Mouse (Mus musculus) layer of hippocampus, postnatal 25 days (tissue): Measurements from ENCODE around the gene Mfsd6l. TPM values are rescaled to one million over a fixed set of nuclear protein-coding genes. Genes with fewer than 3 reads are reported as not detected.

ENCODE experiments used
- DNase-seq, 2 experiments: peaks; one replicate each; pipeline ENCODE4 v3.0.0; 2022; ENCODE audit warnings: mixed read lengths in 2 of 2, low spot score in 1 of 2; ENCODE audit errors: extremely low spot score in 1 of 2
- total RNA-seq, 2 experiments: library from RNA; stranded (reverse); gene quantifications; 2 replicates each; pipeline ENCODE4 v1.2.3; 2021

Gene Mfsd6l
- not detected for total RNA-seq

DNA sequence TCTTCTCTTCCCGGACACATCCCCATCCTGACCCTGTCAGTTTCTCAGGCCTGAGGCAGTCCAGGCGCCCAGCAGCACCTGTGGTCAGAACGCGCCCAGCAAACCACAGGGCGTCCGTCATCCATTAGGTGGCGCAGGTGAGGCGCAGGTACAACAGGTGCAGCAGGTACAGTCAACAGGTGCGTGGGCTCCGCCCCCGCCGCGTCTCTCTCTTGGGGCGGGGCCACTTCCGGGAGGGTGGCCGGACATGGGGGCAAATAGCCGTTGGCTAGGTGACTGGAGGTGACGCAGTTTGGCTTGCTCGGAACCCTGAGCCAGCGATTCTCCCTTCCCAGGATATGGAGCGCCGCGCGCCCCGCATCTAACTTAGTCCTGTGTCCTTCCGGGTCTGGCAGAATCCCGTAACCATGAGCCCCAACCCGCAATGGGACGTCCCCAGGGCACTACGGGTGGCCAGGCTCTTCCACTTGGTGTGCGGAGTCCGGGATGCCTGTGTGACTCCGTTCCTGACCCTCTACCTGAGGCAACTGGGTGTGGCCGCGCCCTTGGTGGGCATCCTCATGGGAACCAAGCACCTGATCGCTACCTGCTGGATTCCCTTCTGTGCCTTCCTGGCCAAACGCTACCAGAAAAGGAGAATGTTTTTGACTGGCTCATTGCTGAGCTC lies at the start of gene Mfsd6l:
TSS of gene Mfsd6l (plus strand) at position 269 of the 667 bp plus-strand sequence.
- no peak for DNase-seq

DNA sequence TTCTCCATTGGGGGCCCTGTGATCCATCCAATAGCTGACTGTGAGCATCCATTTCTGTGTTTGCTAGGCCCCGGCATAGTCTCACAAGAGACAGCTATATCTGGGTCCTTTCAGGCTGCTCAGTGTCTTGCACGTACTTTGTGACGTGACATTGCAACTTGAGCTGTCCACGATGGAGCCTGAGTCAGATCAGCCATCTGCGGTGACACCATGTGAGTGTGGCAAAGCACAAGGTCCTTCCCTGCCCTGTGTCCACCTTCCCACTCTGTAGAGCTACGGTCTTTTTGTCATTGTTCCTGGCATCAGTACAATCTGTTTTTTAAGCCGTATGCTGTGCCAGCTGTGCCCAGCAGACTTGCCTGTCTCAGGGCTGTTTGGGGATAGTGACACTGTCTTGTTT lies 48.7 kb upstream of the Mfsd6l start:
- no peak for DNase-seq

DNA sequence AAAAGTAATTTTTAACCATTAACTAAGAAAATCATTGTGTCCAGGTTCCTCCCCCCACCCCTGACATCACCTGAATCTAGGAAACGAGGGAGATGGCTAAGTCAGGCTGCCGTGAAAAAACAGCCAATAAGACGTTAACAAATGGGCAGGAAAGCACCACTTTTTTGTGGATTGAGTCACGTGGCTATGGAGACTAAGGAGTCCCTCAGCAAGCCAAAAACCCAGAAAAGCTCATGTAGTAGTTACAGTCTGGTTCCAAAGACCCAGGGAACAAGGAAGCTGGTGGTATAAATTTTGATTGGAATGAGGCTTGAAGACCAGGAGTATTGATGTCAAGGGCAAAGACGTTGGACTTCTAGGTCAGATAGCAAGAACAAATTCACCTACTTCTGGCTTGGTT lies 47.4 kb upstream of the Mfsd6l start:
- DNase-seq: no peak

DNA sequence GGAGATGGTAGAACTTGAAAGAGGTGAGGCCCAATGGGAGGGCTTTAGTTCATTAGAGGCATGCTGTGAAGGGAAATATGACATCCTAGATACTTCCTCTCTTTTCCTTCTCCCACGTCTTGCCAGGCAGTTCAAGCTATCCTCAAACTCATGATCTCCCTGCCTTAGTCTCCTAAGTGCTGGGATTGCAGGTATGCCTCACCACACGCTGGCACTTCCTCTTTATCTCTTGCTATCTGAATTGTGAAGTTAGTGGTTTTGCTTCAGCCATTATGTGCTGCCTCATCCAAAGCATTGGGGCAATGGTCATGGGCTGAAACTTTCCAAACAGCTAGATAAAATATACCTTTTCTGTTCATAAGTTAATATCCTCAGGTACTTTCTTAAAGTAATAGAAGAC lies 46.8 kb upstream of the Mfsd6l start:
- DNase-seq: no peak

DNA sequence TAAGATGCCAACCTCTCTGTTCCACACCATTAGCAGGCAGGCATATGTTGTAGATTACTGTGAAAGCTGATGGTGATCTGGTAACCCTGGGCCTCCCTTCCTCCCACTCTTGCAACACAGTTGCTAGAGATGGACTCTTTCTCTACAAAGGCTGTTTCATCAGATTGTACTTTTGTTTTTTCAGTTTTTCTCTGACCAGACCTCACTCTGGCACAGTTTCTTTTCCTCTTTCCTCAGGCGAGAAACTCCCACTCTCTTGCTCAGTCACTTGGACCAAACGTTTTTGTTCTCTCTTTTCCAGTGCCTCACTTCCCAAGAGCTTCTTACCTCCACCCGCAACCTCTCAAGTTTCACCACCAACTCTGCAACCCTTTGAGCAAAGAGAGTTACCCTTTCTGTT lies 42.0 kb upstream of the Mfsd6l start:
- DNase-seq: no peak

DNA sequence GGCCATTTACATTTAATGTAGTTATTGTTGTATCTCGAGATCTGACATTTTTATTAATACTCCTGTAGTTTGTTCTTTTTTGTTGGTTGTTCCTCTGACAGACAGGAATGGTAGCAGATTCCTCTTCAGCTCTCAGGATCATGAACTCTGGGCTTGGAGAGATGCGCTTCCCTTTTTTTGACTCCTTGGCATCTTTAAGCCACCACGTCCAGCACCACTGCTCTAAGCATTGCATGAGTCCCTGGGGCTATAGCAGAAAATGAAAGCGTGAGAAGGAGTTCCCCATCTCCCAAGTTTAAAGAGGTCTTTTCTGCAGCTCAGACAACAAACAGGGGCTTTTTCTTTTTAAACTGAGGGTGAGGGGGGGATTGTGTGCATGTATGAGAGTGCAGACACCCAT lies 36.6 kb upstream of the Mfsd6l start:
- no peak for DNase-seq

DNA sequence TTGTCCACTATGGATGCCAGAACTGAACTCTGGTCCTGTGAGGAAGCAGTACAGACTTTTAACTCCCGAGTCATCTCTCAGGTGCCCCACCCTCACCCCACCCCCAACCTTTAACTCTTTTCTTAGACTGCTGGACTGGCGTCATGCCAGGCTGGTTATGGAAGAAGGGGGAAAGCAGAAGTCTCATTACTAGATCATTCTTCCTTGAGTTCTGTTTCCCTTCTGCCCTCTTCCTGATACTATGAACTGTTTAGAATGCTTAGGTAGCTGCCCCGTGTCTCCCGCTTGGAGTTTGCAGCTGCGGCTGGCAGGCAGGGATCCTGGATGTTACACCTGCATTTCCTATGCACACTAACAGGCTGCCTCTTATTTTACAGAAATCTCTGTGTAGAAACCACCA lies 36.2 kb upstream of the Mfsd6l start:
- no peak for DNase-seq

DNA sequence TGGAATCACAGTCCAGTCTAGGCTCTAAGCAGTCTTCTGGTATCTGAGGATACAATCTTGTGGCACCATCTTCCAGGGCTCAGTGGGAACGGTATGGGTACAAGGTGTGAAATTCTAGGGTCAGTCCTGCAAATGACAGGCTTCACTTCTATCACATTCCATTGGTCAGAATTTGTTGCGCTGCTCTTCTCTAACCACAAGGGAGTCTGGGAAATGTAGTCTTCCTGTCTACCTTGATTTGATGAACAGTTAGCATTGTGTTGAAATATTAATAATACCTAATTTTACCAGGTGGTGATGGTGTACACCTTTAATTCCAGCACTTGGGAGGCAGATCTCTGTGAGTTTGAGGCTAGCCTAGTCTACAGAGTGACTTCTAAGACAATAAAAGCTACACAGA lies 35.5 kb upstream of the Mfsd6l start:
- no peak for DNase-seq

DNA sequence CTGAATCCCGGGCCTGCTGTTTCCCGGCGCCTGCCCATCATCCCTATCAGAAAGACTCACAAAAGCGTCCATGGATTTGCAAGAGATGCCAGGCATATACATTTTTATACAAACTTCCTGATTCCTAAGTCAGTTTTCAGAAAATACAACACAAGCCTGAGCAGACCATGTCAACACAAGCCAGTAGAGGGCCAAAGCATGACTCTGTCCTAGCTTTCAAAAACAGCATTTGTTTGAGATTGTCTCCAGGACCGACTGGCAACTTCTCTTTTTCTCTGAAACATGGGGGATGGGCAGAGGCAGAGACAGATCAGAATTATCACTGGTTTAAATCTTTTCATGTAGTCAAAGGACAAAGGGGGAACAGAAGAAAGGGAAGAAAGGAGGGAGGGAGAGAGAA lies 34.6 kb upstream of the Mfsd6l start:
- no peak for DNase-seq

DNA sequence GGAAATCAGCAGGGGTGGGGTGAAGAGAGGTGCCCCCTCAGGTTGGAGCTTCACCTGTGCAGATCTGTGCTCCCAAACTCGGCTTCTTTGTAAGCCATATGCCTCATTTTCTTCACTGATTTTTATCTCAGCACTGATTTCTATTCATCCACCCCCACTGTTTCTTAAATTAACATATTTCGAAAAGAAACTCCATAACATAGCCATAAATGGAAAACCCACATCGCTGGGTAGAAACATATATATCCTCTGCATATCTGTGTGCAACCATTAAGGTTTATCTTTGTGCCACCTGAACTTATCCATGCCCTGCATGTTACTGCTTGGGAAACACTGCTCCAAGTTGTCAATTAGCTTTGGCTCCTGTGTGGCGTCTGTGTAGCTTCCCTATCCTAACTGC lies 29.5 kb upstream of the Mfsd6l start:
- DNase-seq: no peak

DNA sequence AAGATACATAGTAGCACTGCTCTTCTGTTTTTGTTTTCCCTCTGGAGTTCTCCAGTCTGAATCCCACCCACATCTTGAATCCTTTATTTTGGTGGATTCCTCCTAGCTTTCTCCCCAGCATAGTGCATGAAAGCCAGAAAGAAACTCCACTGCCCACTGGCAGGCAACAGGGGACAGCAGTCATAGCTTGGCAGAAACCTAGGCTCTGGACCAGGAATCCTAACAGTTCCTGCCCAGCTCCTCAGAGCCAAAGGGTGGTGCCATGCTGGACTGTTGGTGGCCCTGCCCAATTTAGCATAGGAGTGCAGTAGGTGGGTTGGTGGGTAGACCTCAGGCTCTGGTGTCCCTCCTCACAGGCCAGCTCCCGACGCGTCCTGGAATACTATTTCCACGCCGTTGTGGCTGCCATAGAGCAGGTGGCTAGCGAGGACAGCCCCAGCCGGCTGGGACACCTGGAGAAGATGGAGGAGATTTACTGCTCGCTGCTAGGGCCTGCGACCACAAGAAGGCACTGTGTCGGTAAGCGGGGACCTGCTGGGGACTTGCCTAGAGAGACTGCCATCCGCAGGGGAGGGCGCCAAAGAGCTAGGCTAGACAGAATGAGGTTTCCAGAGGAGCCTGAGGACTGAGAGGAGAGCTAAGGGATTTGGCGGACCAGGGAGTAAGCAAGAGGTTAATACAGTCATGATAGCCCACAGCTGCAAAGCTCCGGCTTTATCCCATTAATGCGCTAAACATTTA lies 24.8 kb upstream of the Mfsd6l start:
- DNase-seq: peak in 1 of 2 experiments; percentile 55

DNA sequence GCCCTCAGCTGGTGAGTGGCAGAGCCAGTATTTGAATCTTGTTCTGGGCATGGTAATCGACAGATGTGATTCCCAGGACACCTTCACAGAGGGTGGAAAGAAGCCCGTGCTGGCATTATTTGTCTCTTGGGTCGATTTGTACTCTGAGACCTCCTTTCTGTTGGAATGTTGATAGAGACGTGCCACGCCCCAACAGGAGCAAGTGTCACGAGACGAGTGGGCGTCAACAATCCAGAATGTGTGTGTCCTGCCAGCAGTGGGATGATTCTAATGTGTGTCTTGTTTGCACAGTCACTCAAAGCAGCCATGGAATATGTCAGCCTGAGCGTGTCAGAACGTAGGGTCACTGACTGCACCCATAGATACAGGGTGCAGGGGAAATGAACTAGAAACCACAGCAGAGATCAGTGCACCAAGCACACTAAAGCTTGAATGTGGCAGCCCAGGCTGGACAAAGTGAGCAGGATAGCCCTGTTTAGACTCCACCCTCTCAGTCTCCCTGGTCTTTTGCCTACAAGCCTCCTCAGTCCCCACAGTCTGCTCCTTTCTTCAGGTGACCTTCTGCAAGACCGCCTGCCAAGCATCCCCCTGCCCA lies 23.9 kb upstream of the Mfsd6l start:
- DNase-seq: no peak

DNA sequence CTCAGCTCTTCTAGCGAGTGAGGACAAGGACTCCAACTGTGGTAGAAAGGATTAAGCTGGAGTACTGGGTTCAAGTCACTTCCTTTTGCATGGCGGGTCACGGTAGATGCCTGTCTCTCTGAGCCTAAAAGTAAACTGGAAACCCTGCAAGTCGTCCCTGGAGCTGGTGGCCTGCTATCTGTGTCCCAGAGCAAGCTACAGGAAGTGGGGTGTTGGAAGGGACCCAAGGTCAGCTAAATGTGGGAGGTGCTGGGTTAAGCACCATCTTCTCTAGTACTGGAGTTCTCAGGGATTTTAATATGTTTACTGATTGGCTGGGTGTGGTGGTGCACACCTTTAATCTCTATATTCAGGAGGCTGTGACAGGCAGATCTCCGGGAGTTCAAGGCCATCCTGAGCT lies 23.2 kb upstream of the Mfsd6l start:
- DNase-seq: no peak

DNA sequence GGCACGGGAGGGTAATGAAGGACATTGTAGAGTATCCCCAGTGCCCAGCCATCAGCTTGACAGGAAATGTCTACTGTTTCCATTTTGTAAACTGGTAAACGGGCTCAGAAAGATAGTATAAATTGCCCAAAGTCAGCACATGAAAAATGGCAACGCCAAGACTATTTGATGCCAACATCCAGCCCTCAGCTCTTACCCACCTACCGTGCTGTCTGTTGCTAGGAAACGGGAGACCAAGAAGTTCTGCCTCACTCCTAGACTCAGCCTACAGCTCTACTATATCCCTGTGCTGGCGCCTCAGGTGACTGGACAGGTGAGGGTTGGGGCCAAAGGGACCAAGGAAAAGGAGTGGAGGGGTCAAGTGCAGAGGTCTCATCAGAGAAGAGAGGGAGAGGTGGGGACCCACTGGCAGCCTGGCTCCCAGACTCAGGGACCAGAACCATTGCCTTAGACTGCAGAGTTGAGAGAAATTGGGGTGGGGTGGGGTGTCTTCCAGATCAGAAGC lies 22.0 kb upstream of the Mfsd6l start:
- DNase-seq: no peak

DNA sequence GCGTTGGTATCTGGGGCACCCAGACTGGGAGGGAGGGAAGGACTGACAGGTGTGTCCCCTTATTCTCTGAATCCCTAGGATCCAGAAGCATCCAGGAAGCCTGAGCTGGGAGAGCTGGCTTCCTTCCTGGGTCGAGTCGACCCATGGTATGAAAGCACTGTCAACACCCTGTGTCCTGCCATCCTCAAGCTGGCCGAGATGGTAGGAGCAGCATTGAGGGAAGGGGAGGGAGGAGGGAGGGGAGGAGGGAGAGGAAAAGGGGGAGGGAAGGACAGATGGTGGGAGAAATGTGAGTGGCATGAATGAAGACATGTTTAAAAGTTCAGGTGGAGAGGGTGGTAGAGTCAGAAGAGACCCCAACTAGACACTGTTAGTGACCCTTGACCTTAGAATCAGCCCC lies 20.0 kb upstream of the Mfsd6l start:
- DNase-seq: no peak

DNA sequence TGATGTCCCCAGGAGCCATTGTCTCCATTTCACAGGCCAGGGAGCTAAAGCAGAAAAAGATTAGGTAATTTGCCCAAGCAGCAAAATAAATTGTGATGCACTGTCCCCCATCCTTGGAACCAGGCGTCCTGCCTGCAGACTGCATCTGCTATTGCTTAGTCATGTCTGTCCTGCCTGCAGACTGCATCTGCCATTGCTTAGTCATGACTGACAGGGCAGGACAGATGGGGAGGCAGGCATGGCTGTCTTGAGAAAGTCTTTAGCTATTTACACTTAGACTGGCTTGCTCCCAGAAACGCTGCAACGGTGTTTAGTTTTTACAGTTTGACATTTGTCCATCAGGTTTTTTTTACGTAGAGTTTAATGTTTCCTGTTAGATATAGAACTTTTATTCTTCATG lies 19.5 kb upstream of the Mfsd6l start:
- DNase-seq: no peak

DNA sequence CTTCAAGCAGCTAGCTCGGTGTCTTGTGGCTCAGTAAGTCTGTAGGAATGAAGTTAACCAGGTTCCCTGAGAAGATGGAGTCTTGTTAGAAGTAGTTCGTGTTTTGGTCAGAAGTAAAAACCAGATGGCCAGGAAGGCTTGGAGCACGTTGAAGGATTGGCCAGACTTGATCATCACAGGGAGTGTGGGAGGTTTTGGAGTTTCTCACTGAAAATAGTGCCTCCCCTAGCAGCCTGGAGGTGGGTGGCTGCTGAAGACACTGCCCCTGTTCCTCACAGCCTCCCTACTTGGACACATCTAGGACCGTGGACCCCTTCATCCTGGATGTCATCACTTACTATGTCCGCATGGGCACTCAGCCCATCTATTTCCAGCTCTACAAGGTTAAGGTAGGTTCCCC lies 16.4 kb upstream of the Mfsd6l start:
- no peak for DNase-seq

DNA sequence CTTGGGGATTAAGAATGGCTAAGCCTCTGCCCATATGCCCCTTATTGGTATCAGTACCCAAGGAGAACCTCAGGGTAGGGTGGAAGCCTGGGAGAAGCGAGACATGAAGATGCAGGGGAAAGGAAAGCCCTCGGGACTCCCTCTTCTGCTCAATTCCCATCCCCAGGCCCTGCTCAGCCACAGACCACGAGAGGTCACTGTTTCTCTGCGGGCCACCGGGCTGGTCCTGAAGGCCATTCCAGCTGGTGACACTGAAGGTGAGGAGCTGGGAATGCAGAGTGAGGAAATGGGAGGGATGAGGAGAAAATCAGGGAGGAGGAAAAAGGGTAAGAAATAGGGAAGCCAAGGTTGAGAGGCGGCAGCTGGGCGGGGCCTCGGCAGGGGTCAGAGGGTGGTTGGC lies 11.4 kb upstream of the Mfsd6l start:
- DNase-seq: no peak

DNA sequence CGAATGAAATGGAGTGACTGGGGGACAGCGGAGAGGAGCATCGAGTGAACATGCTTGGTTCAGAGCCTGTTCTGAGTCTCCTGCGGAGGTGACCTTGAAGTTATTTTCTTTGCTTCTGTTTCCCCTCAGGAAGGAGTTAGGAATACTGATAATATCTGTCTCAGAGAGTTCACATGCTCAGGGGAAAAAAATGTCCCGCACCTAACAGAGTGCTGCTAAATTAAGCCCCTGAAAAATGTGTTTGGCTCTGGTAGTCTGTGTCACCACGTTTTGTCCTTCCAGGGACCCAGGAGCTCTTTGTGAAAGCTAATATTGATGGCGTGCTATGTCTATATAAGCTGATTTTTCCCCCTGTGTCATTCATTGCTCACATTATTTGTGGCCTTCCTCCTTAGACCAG lies 10.8 kb upstream of the Mfsd6l start:
- no peak for DNase-seq

DNA sequence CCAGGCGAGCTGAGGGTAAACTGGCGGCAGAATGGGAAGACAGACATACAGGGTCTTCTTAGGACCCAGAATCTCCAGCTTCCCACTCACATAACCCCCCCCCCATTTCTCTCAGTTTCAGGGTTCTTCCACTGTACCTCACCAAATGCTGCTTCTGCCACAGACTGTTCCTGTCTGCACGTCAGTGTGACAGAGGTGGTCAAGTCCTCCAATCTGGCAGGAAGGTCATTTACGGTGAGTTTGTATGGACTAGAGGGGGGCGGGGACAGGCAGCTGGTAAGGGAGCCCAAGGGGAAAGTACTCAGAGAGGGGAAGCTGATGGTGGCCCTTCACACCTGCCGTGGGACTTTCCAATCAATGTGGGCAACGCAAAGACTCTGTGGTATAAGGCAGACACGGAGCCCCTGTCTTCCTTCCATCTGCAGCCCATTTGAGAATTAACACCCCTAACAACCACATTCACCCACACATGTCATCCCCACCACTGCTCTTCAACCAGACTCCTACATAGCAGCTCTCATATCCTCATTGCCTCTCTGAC lies 10.2 kb upstream of the Mfsd6l start:
- no peak for DNase-seq

DNA sequence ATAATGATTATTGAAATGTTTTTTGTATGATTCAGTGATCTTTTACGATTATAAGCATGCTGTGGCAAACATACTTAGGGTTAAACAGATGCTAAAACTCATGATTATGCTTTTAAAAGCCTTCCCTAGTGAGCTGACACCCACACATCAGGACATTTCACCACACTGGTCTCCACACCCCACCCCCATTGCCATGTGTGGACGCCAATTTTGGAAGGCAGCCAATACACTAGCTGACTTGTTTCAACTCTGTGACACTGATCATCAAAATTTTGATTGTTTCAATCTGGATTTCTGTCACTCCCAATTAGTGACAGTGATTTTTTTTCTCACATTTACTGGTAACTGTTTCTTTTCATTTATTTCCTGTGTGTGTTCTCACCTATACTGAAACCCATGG lies 8.5 kb upstream of the Mfsd6l start:
- DNase-seq: no peak

DNA sequence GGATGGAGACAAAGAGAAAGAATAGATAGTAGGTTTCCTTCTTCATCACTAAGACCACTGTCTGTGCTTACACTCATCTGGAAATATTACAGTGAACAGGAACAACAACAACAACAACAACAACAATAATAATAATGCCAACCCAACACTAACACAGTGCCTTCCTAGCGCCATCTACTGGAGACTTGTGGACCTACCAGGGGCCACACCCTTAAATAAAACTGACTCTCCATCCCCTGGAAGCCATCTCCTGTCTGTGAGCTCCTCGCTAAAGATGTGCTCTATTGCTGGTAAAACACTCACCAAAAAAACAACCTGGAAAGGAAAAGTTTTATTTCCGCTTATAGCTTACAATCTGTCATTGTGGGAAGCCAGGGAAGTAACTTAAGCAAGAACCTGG lies 6.4 kb upstream of the Mfsd6l start:
- no peak for DNase-seq
